Mouse (Mus musculus) liver, postnatal 0 days (tissue): ENCODE results near the gene Abcd2.

Experiments
- CTCF ChIP-seq: sonication (generic); IDR thresholded peaks from 2 replicates; pipeline ENCODE4 v1.5.1; 2016; ENCODE audit warnings: antibody characterized with exemption, low read depth
- EP300 ChIP-seq: IDR thresholded peaks from 2 replicates; pipeline ENCODE4 v1.6.1; 2016; ENCODE audit warnings: antibody characterized with exemption, low read depth, mild to moderate bottlenecking

DNA sequence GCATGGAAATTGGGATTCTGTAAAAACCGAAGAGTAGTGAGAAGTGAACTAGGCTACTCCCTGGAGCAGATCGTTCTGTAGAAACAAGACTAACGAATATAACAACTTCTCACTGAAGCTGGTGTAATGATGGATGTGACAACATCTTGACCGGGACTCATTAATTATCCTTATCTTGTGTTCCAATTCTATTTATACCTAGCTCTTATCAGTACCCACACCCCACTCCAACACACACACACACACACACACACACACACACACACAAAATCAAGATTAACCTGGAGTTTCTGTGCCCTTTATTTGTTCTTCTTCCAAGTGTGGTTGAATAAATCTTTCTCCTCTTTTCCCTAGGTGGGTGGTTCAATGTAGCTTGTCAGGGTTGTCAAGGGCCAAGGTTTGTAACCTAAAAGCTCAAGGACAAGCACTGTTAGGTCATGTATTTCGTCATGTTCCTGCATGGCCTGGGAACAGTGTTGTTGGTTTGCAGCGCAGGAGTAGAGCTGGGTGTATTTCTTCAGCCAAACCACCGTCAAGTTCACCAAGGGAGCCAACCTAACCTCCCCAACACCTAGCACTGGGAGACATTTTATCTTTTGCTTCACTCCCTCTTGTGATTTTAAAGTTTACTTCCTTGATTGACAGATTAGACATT, 78.9 kb downstream of the Abcd2 start:
- no peak for TF ChIP-seq CTCF
- TF ChIP-seq EP300 = no peak
